Mouse (Mus musculus): Measurements from ENCODE around the gene Plekhn1. TPM values are rescaled to one million over a fixed set of nuclear protein-coding genes. Genes with fewer than 3 reads are reported as not detected.

Plekhn1 gene
- polyA plus RNA-seq (2014; fragmentation: Nextera tagmentation; extraction: Ambion mirVana), result 9.1 and 11.8 TPM in 2 replicates

DNA sequence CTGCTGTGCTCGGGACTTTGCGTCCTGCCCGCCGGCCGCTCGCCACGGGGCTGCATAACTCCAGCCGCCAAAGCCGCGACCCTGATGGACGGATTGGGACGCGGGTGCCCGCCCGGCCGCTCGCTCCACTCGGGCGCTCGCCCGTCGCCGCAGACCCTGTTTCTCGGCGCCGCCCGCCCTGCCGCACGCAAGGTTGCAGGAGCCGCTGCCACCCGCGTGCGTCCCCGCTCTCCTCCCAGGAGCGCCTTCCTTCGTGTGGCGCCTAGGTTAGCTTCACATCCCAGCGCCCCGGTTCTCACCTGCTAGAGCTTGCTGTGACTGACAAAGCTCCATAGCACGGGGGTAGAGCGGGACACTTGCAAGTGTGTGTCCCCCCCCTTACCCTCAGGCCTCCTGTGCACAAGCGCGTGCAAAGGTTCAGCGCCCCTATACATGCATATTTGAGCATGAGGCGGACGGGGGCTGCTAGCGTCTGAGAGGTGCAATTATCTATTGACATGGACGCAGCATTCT is at the start of gene Plekhn1:
Gene Plekhn1, minus strand, starts transcription at position 157 of the 513 bp plus-strand sequence.
- ATAC-seq (replicated peaks; ENCODE audit: low FRiP score), result peak; percentile 33
- Histone ChIP-seq H3K9ac (ENCODE audit: low read depth, low read length) (peak within 1 kb of the TSS; percentile 93), H3K27me3 (replicated peaks; ENCODE audit: control insufficient read depth, insufficient read depth, low read length) (no peaks in the 10 kb centered on the region), H3K4me1 (replicated peaks; ENCODE audit: control insufficient read depth, insufficient read depth, low read length) (peaks cover 16% of the 10 kb centered on the region), H3K36me3 (ENCODE audit: control insufficient read depth, insufficient read depth, low read length) (peaks cover 41% of the 10 kb centered on the region), H3K4me3 (ENCODE audit: low read depth, low read length) (peak within 1 kb of the TSS; percentile 94), H3K27ac (ENCODE audit: low read depth, low read length) (peak within 1 kb of the TSS; percentile 99), H3K9me3 (ENCODE audit: control insufficient read depth, low read length) (no peaks in the 10 kb centered on the region), H3K4me2 (peak within 1 kb of the TSS; percentile 98)
- 0% methylated on average over 38 of the region's 48 CpGs for WGBS
- DNase-seq (ENCODE audit: low spot score), result peak; percentile 82

DNA sequence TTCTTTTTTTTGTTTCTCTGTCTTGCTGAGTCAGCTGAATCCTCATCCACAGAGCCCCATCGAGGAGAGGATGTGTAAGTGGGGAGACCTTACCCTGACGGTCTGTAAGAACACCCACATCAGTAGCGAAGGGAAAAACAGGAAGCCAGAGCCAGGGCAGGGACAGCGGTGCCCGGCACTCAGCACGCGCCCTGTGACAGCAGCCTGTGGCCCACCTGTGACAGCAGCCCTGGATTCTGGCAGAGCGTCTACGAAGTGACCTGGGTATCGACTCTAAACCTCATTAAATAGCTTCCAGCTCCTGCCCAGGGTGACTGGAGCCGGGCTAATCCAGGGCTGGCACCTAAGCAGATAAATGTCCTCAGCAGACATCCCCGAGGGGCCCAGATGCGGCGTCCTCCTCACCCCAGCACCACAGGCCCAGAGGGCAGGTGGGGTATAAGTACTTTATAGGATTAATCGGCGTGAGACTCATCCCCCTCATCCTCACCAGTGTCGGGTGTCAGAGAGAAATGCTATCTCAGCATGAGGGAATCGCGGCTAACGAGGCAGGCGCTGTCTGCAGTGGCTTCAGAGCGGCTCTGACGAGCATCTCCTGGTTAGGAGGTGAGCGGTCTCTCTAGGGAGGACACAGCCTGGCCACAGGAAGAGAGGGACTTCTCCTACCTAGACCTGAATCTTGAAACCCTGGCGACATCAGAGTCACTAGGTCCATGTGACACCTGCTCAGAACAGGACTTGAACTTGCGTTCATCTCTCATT is 20.6 kb upstream of the Plekhn1 start, which contains the start of gene Samd11:
Gene Samd11, minus strand, starts transcription at position 580 of the 762 bp plus-strand sequence.
- DNase-seq (ENCODE audit: low spot score) (no peak), ATAC-seq (replicated peaks; ENCODE audit: low FRiP score) (0 out of 2 replicates have a peak, but pooled peaks have one; percentile 13)
- no peaks in the 10 kb centered on the region for H3K9me3 ChIP-seq (ENCODE audit: control insufficient read depth, low read length)
- peak within 1 kb of the TSS; percentile 67 for H3K9ac ChIP-seq (ENCODE audit: low read depth, low read length)
- peaks cover 19% of the 10 kb centered on the region for H3K27me3 ChIP-seq (replicated peaks; ENCODE audit: control insufficient read depth, insufficient read depth, low read length)
- H3K4me1 ChIP-seq (replicated peaks; ENCODE audit: control insufficient read depth, insufficient read depth, low read length), result peaks cover 25% of the 10 kb centered on the region
- H3K4me2 ChIP-seq, result peak within 1 kb of the TSS; percentile 54
- H3K36me3 ChIP-seq (ENCODE audit: control insufficient read depth, insufficient read depth, low read length), result no peaks in the 10 kb centered on the region
- H3K27ac ChIP-seq (ENCODE audit: low read depth, low read length), result peak within 1 kb of the TSS; percentile 30; the same call in 1 of the 2 replicates
- peak within 1 kb of the TSS; percentile 35 for H3K4me3 ChIP-seq (ENCODE audit: low read depth, low read length)
- WGBS, result 5% methylated on average over 26 of the region's 26 CpGs

DNA sequence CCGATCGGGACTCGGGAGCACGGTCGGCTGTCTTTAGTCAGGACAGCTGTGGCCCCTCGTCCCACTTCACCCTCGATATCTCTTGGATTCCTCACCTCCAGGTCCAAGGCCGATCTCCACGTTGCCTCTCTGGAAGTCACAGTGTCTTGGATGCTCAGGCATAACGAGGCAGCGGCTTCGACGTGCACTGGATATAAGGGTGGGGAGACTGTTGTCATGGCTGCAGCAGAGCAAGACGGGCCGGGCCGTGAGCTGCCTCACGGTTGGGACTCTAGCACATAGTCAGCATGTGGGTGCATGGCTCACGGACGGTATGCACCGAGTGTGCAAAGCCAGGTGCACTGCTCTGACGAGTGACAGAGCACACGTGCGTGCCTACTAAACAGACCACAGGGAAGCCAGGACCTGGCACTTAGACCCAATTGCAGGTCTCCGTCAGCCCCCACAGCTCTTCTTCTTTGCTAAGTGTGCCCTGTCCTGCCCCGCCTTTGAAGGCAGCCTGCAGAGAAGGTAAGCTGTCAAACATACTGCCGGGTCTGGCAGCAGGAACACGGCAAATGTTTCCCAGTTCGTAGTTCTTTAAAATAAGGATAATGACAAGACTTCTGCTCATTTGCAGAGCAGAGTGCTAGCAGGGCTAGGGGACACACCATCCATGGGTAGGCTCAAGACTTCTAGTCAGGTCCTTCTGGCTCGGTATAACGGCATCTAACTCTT is 19.9 kb upstream of the Plekhn1 start:
- WGBS, result 6% methylated on average over 25 of the region's 30 CpGs
- Histone ChIP-seq H3K4me3 (ENCODE audit: low read depth, low read length) (peak overlapping the region; percentile 35), H3K27ac (ENCODE audit: low read depth, low read length) (peak overlapping the region; percentile 30), H3K36me3 (ENCODE audit: control insufficient read depth, insufficient read depth, low read length) (no peaks in the 10 kb centered on the region), H3K9ac (ENCODE audit: low read depth, low read length) (peak overlapping the region; percentile 67), H3K4me1 (replicated peaks; ENCODE audit: control insufficient read depth, insufficient read depth, low read length) (peaks cover 31% of the 10 kb centered on the region), H3K27me3 (replicated peaks; ENCODE audit: control insufficient read depth, insufficient read depth, low read length) (peaks cover 19% of the 10 kb centered on the region), H3K9me3 (ENCODE audit: control insufficient read depth, low read length) (no peaks in the 10 kb centered on the region), H3K4me2 (peak overlapping the region; percentile 54)
- ATAC-seq (replicated peaks; ENCODE audit: low FRiP score), result peak; percentile 37
- DNase-seq (ENCODE audit: low spot score), result no peak

DNA sequence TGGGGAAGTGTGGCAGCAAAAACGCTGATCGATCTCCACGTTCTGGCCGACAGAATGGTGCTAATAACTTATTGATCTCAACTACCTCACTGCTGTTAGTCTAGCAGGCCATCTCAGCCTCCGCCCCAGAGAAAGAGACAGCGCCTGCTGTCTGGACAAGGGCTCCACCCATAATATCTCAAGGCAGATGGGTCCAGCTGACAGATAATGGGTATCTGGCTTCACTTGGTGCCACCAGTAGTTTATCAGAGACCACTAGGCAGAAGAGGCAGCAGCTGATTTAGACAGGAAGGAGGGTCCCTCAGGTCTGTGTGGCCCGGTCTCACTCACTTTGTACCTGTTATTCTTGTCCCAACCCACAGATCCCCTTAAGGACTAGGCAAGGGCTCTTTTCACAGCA is 18.4 kb upstream of the Plekhn1 start:
- Histone ChIP-seq H3K4me1 (replicated peaks; ENCODE audit: control insufficient read depth, insufficient read depth, low read length) (peaks cover 31% of the 10 kb centered on the region), H3K9ac (ENCODE audit: low read depth, low read length) (peak overlapping the region; percentile 49), H3K27ac (ENCODE audit: low read depth, low read length) (peak overlapping the region; percentile 82), H3K4me2 (peak overlapping the region; percentile 54), H3K36me3 (ENCODE audit: control insufficient read depth, insufficient read depth, low read length) (peaks cover 9% of the 10 kb centered on the region), H3K4me3 (ENCODE audit: low read depth, low read length) (0 out of 2 replicates have a peak overlapping the region, but pooled peaks have one; percentile 3), H3K27me3 (replicated peaks; ENCODE audit: control insufficient read depth, insufficient read depth, low read length) (peaks cover 19% of the 10 kb centered on the region), H3K9me3 (ENCODE audit: control insufficient read depth, low read length) (no peaks in the 10 kb centered on the region)
- peak; percentile 89 for ATAC-seq (replicated peaks; ENCODE audit: low FRiP score)
- no peak for DNase-seq (ENCODE audit: low spot score)
- 18% methylated on average over 7 of the region's 7 CpGs for WGBS

DNA sequence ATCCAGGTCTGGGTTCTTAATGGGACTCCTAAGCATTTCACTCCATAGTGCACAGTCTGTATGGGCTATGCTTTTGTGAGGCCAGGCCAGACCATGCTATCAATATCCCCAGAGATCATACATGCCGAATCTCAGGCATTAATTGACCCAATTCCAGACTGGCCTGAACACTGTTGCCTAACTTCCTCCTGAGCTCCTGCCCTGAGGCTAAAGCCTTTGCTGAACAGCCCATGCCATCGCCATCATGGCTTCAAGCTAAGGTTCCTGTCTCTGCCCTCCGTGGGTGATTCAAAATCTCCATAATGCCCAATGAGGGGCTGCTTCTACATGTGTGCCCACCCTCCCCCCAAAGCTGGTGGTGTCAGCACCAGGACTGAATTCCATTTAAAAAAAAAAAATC is 18.0 kb upstream of the Plekhn1 start:
- H3K27me3 ChIP-seq (replicated peaks; ENCODE audit: control insufficient read depth, insufficient read depth, low read length), result peaks cover 19% of the 10 kb centered on the region
- H3K9me3 ChIP-seq (ENCODE audit: control insufficient read depth, low read length), result no peaks in the 10 kb centered on the region
- peaks cover 14% of the 10 kb centered on the region for H3K36me3 ChIP-seq (ENCODE audit: control insufficient read depth, insufficient read depth, low read length)
- peak overlapping the region; percentile 54 for H3K4me2 ChIP-seq
- peak; percentile 11 for ATAC-seq (replicated peaks; ENCODE audit: low FRiP score)
- H3K27ac ChIP-seq (ENCODE audit: low read depth, low read length), result peak overlapping the region; percentile 82
- peak overlapping the region; percentile 3; the same call in 1 of the 2 replicates for H3K4me3 ChIP-seq (ENCODE audit: low read depth, low read length)
- DNase-seq (ENCODE audit: low spot score), result no peak
- peak overlapping the region; percentile 49 for H3K9ac ChIP-seq (ENCODE audit: low read depth, low read length)
- WGBS, result 38% methylated on average over 3 of the region's 3 CpGs
- H3K4me1 ChIP-seq (replicated peaks; ENCODE audit: control insufficient read depth, insufficient read depth, low read length), result peaks cover 31% of the 10 kb centered on the region

DNA sequence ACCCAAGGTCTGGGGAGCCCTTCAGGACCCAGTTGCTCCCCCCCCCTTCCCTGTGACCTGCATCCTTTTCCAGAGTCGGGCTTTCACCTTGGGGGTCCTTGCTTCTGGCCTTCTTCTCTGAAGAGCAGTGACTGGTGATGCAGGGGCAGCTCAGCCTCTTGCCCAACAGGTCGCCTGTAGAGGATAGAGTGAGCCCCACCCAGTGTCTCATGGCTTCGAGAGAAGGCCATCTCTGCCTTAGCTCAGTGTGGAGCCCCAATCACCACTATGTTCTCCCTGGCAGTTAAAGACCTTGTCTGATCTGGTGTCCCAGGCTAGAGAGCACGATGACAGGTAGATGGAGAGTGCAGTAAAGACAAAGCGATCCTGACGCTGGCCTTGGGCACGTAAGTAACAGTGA is 17.5 kb upstream of the Plekhn1 start:
- H3K4me1 ChIP-seq (replicated peaks; ENCODE audit: control insufficient read depth, insufficient read depth, low read length), result peaks cover 31% of the 10 kb centered on the region
- H3K4me3 ChIP-seq (ENCODE audit: low read depth, low read length), result no peak overlapping the region
- peak overlapping the region; percentile 54 for H3K4me2 ChIP-seq

DNA sequence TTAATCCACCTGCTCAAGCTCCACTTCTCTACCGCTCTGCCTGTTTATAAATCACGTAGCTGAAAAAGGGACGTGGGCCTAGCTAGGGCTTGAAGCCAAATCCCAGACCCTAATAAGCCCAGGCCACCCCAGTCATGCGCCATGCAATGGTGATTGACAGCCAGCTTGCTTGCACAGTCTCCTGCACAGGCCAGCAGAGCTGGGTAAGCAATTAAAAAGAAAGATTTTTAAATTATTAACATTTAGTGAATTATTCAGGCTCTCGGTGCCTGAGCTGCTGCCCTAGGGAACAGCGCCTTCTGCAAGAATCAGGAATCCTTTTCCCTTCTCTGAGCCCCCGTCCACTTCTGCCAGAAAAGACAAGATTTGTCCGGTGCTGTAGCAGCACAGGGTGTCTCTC is 16.4 kb upstream of the Plekhn1 start:
- DNase-seq (ENCODE audit: low spot score) (no peak), ATAC-seq (replicated peaks; ENCODE audit: low FRiP score) (no peak)
- peaks cover 19% of the 10 kb centered on the region for H3K27me3 ChIP-seq (replicated peaks; ENCODE audit: control insufficient read depth, insufficient read depth, low read length)
- H3K9me3 ChIP-seq (ENCODE audit: control insufficient read depth, low read length), result no peaks in the 10 kb centered on the region
- peak overlapping the region; percentile 82 for H3K27ac ChIP-seq (ENCODE audit: low read depth, low read length)
- peaks cover 31% of the 10 kb centered on the region for H3K4me1 ChIP-seq (replicated peaks; ENCODE audit: control insufficient read depth, insufficient read depth, low read length)
- peaks cover 25% of the 10 kb centered on the region for H3K36me3 ChIP-seq (ENCODE audit: control insufficient read depth, insufficient read depth, low read length)
- no peak overlapping the region for H3K4me3 ChIP-seq (ENCODE audit: low read depth, low read length)
- 79% methylated on average over 8 of the region's 8 CpGs for WGBS
- peak overlapping the region; percentile 54 for H3K4me2 ChIP-seq
- H3K9ac ChIP-seq (ENCODE audit: low read depth, low read length), result peak overlapping the region; percentile 49

More for the DNA sequence above, 17.5 kb upstream of the Plekhn1 start:
- peak overlapping the region; percentile 49 for H3K9ac ChIP-seq (ENCODE audit: low read depth, low read length)
- peaks cover 16% of the 10 kb centered on the region for H3K36me3 ChIP-seq (ENCODE audit: control insufficient read depth, insufficient read depth, low read length)
- DNase-seq (ENCODE audit: low spot score) (no peak), ATAC-seq (replicated peaks; ENCODE audit: low FRiP score) (peak; percentile 51)
- peaks cover 19% of the 10 kb centered on the region for H3K27me3 ChIP-seq (replicated peaks; ENCODE audit: control insufficient read depth, insufficient read depth, low read length)
- no peaks in the 10 kb centered on the region for H3K9me3 ChIP-seq (ENCODE audit: control insufficient read depth, low read length)
- 33% methylated on average over 7 of the region's 7 CpGs for WGBS
- peak overlapping the region; percentile 82 for H3K27ac ChIP-seq (ENCODE audit: low read depth, low read length)

DNA sequence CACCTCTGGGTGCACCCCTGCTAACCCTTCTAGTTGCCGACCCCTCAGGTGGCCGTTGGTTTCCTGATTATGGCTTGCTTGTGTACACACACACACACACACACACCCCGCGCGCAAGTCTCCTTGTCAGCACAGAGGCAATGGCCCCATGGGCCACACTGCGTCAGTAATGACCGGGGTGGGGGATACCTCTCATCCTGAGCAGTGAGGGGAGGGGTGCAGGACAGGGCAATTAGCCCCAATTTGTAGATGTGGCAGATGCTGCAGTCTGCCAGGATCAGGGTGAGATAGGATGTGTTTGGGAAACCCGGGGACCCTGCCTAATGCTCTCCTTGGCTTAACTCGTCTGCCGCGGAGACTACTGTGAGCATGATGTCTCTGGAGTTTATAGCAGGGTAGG is 14.9 kb upstream of the Plekhn1 start:
- WGBS, result 70% methylated on average over 11 of the region's 11 CpGs
- H3K9ac ChIP-seq (ENCODE audit: low read depth, low read length), result no peak overlapping the region
- H3K27ac ChIP-seq (ENCODE audit: low read depth, low read length), result 0 out of 2 replicates have a peak overlapping the region, but pooled peaks have one; percentile 24
- H3K4me3 ChIP-seq (ENCODE audit: low read depth, low read length), result no peak overlapping the region
- H3K36me3 ChIP-seq (ENCODE audit: control insufficient read depth, insufficient read depth, low read length), result peaks cover 39% of the 10 kb centered on the region
- H3K4me1 ChIP-seq (replicated peaks; ENCODE audit: control insufficient read depth, insufficient read depth, low read length), result peaks cover 21% of the 10 kb centered on the region
- H3K9me3 ChIP-seq (ENCODE audit: control insufficient read depth, low read length), result no peaks in the 10 kb centered on the region
- ATAC-seq (replicated peaks; ENCODE audit: low FRiP score) (no peak), DNase-seq (ENCODE audit: low spot score) (no peak)
- H3K4me2 ChIP-seq, result no peak overlapping the region
- peaks cover 6% of the 10 kb centered on the region for H3K27me3 ChIP-seq (replicated peaks; ENCODE audit: control insufficient read depth, insufficient read depth, low read length)

All from liver, embryonic 11.5 days (tissue).